Mouse (Mus musculus) MEL (cell line): ENCODE data around the gene Gm11060.

Experiments
- CTCF ChIP-seq, 3 experiments: IDR thresholded peaks in 2 of 3; conservative IDR thresholded peaks in 1 of 3; 2 replicates each; pipeline ENCODE4 v1.5.1; 2011 to 2012; ENCODE audit warnings: low read length in 3 of 3, low read depth in 2 of 3, mild to moderate bottlenecking in 2 of 3, improper control_type of control experiment in 1 of 3, inconsistent platforms in 1 of 3, mixed read lengths in 1 of 3, moderate library complexity in 1 of 3; ENCODE audit not compliant: control insufficient read depth in 1 of 3, insufficient read depth in 1 of 3, poor library complexity in 1 of 3, severe bottlenecking in 1 of 3
- SIN3A ChIP-seq: IDR thresholded peaks from 2 replicates; pipeline ENCODE4 v1.6.1; 2012; ENCODE audit warnings: low read length, improper control_type of control experiment, inconsistent platforms
- SMC3 ChIP-seq: IDR thresholded peaks from 2 replicates; pipeline ENCODE4 v1.6.1; 2011; ENCODE audit warnings: low read depth, low read length, improper control_type of control experiment

- TF ChIP-seq CTCF (IDR thresholded peaks at IDR 0.05 in 2 of 3, conservative IDR thresholded peaks at IDR 0.05 in 1 of 3; ENCODE audit: control insufficient read depth in 1 of 3, insufficient read depth in 1 of 3, low read depth in 2 of 3, low read length in 3 of 3, poor library complexity in 1 of 3, severe bottlenecking in 1 of 3): no peak
- no peak for TF ChIP-seq SIN3A
- TF ChIP-seq SMC3: no peak
Measured at GRCm38 (mm10) chr2:105089581-105090508, 2.0 kb upstream of the Gm11060 start.
